Mouse (Mus musculus) frontal cortex, postnatal 10 days (tissue): ENCODE results near the gene Klc1.
A peak's percentile ranks its signal among the peaks of the same experiment; 100 is the strongest.

Experiments
- DNase-seq, 2 experiments: peaks; one replicate each; pipeline ENCODE4 v3.0.0; 2022; ENCODE audit warnings: low spot score in 2 of 2, mixed read lengths in 1 of 2

Klc1 gene

GRCm38 (mm10) chr12:111813111-111813765, 54.6 kb downstream of the Klc1 start:
- no peak for DNase-seq

- DNase-seq, result peak; percentile 98 to 99
Measured at GRCm38 (mm10) chr12:111813766-111814617, 55.3 kb downstream of the Klc1 start, which contains the start of the genes Xrcc3 and Zfyve21. Gene Xrcc3, minus strand, starts transcription at chr12:111813873. Gene Zfyve21, plus strand, starts transcription at chr12:111814170.

GRCm38 (mm10) chr12:111814769-111815762, 56.4 kb downstream of the Klc1 start:
- no peak for DNase-seq

GRCm38 (mm10) chr12:111816528-111816927, 57.9 kb downstream of the Klc1 start:
- DNase-seq, result no peak

GRCm38 (mm10) chr12:111816967-111817366, 58.3 kb downstream of the Klc1 start:
- no peak for DNase-seq

GRCm38 (mm10) chr12:111817991-111818390, 59.3 kb downstream of the Klc1 start:
- no peak for DNase-seq

GRCm38 (mm10) chr12:111819936-111820335, 61.3 kb downstream of the Klc1 start:
- no peak for DNase-seq

GRCm38 (mm10) chr12:111820708-111821107, 62.1 kb downstream of the Klc1 start:
- no peak for DNase-seq

- DNase-seq, result no peak
Measured at GRCm38 (mm10) chr12:111821931-111822330, 63.3 kb downstream of the Klc1 start.

GRCm38 (mm10) chr12:111827556-111827955, 68.9 kb downstream of the Klc1 start:
- DNase-seq, result no peak

GRCm38 (mm10) chr12:111829447-111829846, 70.8 kb downstream of the Klc1 start:
- no peak for DNase-seq

GRCm38 (mm10) chr12:111829954-111830353, 71.3 kb downstream of the Klc1 start:
- DNase-seq, result no peak

GRCm38 (mm10) chr12:111830375-111830774, 71.7 kb downstream of the Klc1 start:
- no peak for DNase-seq

- DNase-seq, result no peak
Measured at GRCm38 (mm10) chr12:111832643-111833042, 74.0 kb downstream of the Klc1 start.

GRCm38 (mm10) chr12:111833457-111833856, 74.8 kb downstream of the Klc1 start:
- no peak for DNase-seq

- DNase-seq, result no peak
Measured at GRCm38 (mm10) chr12:111842565-111843433, 84.2 kb downstream of the Klc1 start.

- no peak for DNase-seq
Measured at GRCm38 (mm10) chr12:111843470-111843869, 84.8 kb downstream of the Klc1 start.

GRCm38 (mm10) chr12:111845953-111846352, 87.3 kb downstream of the Klc1 start:
- no peak for DNase-seq

- no peak for DNase-seq
Measured at GRCm38 (mm10) chr12:111846815-111847214, 88.2 kb downstream of the Klc1 start.

- no peak for DNase-seq
Measured at GRCm38 (mm10) chr12:111848300-111848798, 89.7 kb downstream of the Klc1 start.
